Mouse (Mus musculus) intestine, embryonic 15.5 days (tissue): ENCODE measurements at regions not wholly inside any gene's neighbourhood (a gene's known extent, or its start where the extent isn't known, plus 50 kb on each side); places are given as distances from the start of the nearest gene placed in this dataset.

Experiments used
- ATAC-seq: fragments of 200-750 bp; cut with Nextera tagmentation; 2 replicates; pipeline ENCODE4 v1.8.0; 2017; ENCODE audit warnings: moderate TSS enrichment, moderate library complexity
- H3K27ac ChIP-seq: fragments of 300-500 bp; sonication (generic); 2 replicates; pipeline ENCODE4 v1.5.1; 2015; ENCODE audit warnings: mild to moderate bottlenecking, inconsistent platforms
- H3K27me3 ChIP-seq: fragments of 300-500 bp; sonication (generic); replicated peaks from 2 replicates; pipeline ENCODE4 v1.6.1; 2015; ENCODE audit warnings: inconsistent platforms
- H3K36me3 ChIP-seq: fragments of 300-500 bp; sonication (generic); 2 replicates; pipeline ENCODE4 v1.6.1; 2015; ENCODE audit warnings: inconsistent platforms
- H3K4me1 ChIP-seq: fragments of 300-500 bp; sonication (generic); replicated peaks from 2 replicates; pipeline ENCODE4 v1.6.1; 2015; ENCODE audit warnings: inconsistent platforms
- H3K4me2 ChIP-seq: fragments of 300-500 bp; sonication (generic); replicated peaks from 2 replicates; pipeline ENCODE4 v1.6.1; 2015; ENCODE audit warnings: mild to moderate bottlenecking, inconsistent platforms
- H3K4me3 ChIP-seq: fragments of 300-500 bp; sonication (generic); replicated peaks from 2 replicates; pipeline ENCODE4 v1.5.1; 2015; ENCODE audit warnings: inconsistent platforms
- H3K9ac ChIP-seq: fragments of 300-500 bp; sonication (generic); 2 replicates; pipeline ENCODE4 v1.6.1; 2015; ENCODE audit warnings: inconsistent platforms
- H3K9me3 ChIP-seq: fragments of 300-500 bp; sonication (generic); 2 replicates; pipeline ENCODE4 v1.6.1; 2016; ENCODE audit warnings: inconsistent platforms
- whole genome bisulfite sequencing: fragments of 180-500 bp; shearing (Covaris S2); methylation state at CpG from one replicate; pipeline ENCODE4 v1.1.7; 2015; 5-methylcytosine and 5-hydroxymethylcytosine counted together

- no peaks in the 10 kb centered on the region for H3K4me1 ChIP-seq
- no peaks in the 10 kb centered on the region for H3K9me3 ChIP-seq
- H3K27ac ChIP-seq: no peak overlapping the region
- H3K4me2 ChIP-seq: no peak overlapping the region
- no peaks in the 10 kb centered on the region for H3K36me3 ChIP-seq
- ATAC-seq: no peak
- H3K4me3 ChIP-seq: no peak overlapping the region
- 90% methylated on average over 3 of the region's 3 CpGs for WGBS
- H3K9ac ChIP-seq: no peak overlapping the region
- H3K27me3 ChIP-seq: no peaks in the 10 kb centered on the region
Measured at GRCm38 (mm10) chr7:74224378-74224777, 210.9 kb upstream of the St8sia2 start.

GRCm38 (mm10) chr7:74200661-74201060 lies 187.2 kb upstream of the St8sia2 start:
- WGBS: 46% methylated on average over 4 of the region's 4 CpGs
- Histone ChIP-seq H3K4me2 (no peak overlapping the region), H3K4me1 (no peaks in the 10 kb centered on the region), H3K27me3 (no peaks in the 10 kb centered on the region), H3K4me3 (no peak overlapping the region), H3K9ac (no peak overlapping the region), H3K27ac (no peak overlapping the region), H3K9me3 (no peaks in the 10 kb centered on the region), H3K36me3 (no peaks in the 10 kb centered on the region)
- no peak for ATAC-seq

GRCm38 (mm10) chr7:74198796-74199195 lies 185.3 kb upstream of the St8sia2 start:
- H3K27me3 ChIP-seq: no peaks in the 10 kb centered on the region
- no peaks in the 10 kb centered on the region for H3K36me3 ChIP-seq
- H3K27ac ChIP-seq: no peak overlapping the region
- H3K4me1 ChIP-seq: no peaks in the 10 kb centered on the region
- ATAC-seq: no peak
- no peak overlapping the region for H3K4me3 ChIP-seq
- H3K9me3 ChIP-seq: no peaks in the 10 kb centered on the region
- no peak overlapping the region for H3K9ac ChIP-seq
- H3K4me2 ChIP-seq: no peak overlapping the region
- WGBS: 91% methylated on average over 6 of the region's 6 CpGs

- Histone ChIP-seq H3K4me3 (no peak overlapping the region), H3K4me2 (no peak overlapping the region), H3K9ac (no peak overlapping the region), H3K27me3 (no peaks in the 10 kb centered on the region), H3K27ac (no peak overlapping the region), H3K9me3 (no peaks in the 10 kb centered on the region), H3K4me1 (no peaks in the 10 kb centered on the region), H3K36me3 (no peaks in the 10 kb centered on the region)
- ATAC-seq: no peak
Measured at GRCm38 (mm10) chr7:74184661-74185060, 171.2 kb upstream of the St8sia2 start.

GRCm38 (mm10) chr7:74174206-74174605 lies 160.7 kb upstream of the St8sia2 start:
- no peak overlapping the region for H3K4me2 ChIP-seq
- H3K36me3 ChIP-seq: no peaks in the 10 kb centered on the region
- no peaks in the 10 kb centered on the region for H3K27me3 ChIP-seq
- no peak overlapping the region for H3K27ac ChIP-seq
- H3K4me3 ChIP-seq: no peak overlapping the region
- no peak for ATAC-seq
- H3K9ac ChIP-seq: no peak overlapping the region
- 73% methylated on average over 5 of the region's 5 CpGs for WGBS
- H3K9me3 ChIP-seq: no peaks in the 10 kb centered on the region
- H3K4me1 ChIP-seq: no peaks in the 10 kb centered on the region

GRCm38 (mm10) chr7:74173230-74173612 lies 159.7 kb upstream of the St8sia2 start:
- WGBS: 20% methylated on average over 2 of the region's 2 CpGs
- Histone ChIP-seq H3K9ac (no peak overlapping the region), H3K4me2 (no peak overlapping the region), H3K27me3 (no peaks in the 10 kb centered on the region), H3K4me1 (no peaks in the 10 kb centered on the region), H3K36me3 (no peaks in the 10 kb centered on the region), H3K9me3 (no peaks in the 10 kb centered on the region), H3K4me3 (no peak overlapping the region), H3K27ac (no peak overlapping the region)
- peak; percentile 17; the same call in 1 of the 2 replicates for ATAC-seq

GRCm38 (mm10) chr7:74172504-74173229 lies 159.2 kb upstream of the St8sia2 start:
- ATAC-seq: no peak
- Histone ChIP-seq H3K4me2 (no peak overlapping the region), H3K27me3 (no peaks in the 10 kb centered on the region), H3K9me3 (no peaks in the 10 kb centered on the region), H3K27ac (no peak overlapping the region), H3K9ac (no peak overlapping the region), H3K4me1 (no peaks in the 10 kb centered on the region), H3K4me3 (no peak overlapping the region), H3K36me3 (no peaks in the 10 kb centered on the region)
- 61% methylated on average over 4 of the region's 4 CpGs for WGBS

GRCm38 (mm10) chr7:74151590-74151989 lies 138.1 kb upstream of the St8sia2 start:
- H3K4me3 ChIP-seq: no peak overlapping the region
- no peak overlapping the region for H3K9ac ChIP-seq
- H3K9me3 ChIP-seq: no peaks in the 10 kb centered on the region
- no peaks in the 10 kb centered on the region for H3K36me3 ChIP-seq
- WGBS: 68% methylated on average over 4 of the region's 4 CpGs
- no peak overlapping the region for H3K27ac ChIP-seq
- no peak for ATAC-seq
- H3K27me3 ChIP-seq: no peaks in the 10 kb centered on the region
- H3K4me1 ChIP-seq: no peaks in the 10 kb centered on the region
- no peak overlapping the region for H3K4me2 ChIP-seq

GRCm38 (mm10) chr7:74143236-74143635 lies 129.7 kb upstream of the St8sia2 start:
- no peak for ATAC-seq
- H3K36me3 ChIP-seq: no peaks in the 10 kb centered on the region
- WGBS: 85% methylated on average over 3 of the region's 3 CpGs

GRCm38 (mm10) chr7:74138169-74138568 lies 124.7 kb upstream of the St8sia2 start:
- no peak overlapping the region for H3K27ac ChIP-seq
- H3K4me2 ChIP-seq: no peak overlapping the region
- no peak overlapping the region for H3K9ac ChIP-seq
- no peaks in the 10 kb centered on the region for H3K4me1 ChIP-seq
- H3K4me3 ChIP-seq: no peak overlapping the region
- WGBS: 74% methylated on average over 6 of the region's 6 CpGs
- H3K27me3 ChIP-seq: no peaks in the 10 kb centered on the region
- no peaks in the 10 kb centered on the region for H3K9me3 ChIP-seq
- no peaks in the 10 kb centered on the region for H3K36me3 ChIP-seq
- no peak for ATAC-seq

More at GRCm38 (mm10) chr7:74143236-74143635, 129.7 kb upstream of the St8sia2 start:
- H3K27ac ChIP-seq: no peak overlapping the region
- no peak overlapping the region for H3K4me2 ChIP-seq
- H3K4me3 ChIP-seq: no peak overlapping the region
- H3K9me3 ChIP-seq: no peaks in the 10 kb centered on the region
- H3K9ac ChIP-seq: no peak overlapping the region
- H3K4me1 ChIP-seq: no peaks in the 10 kb centered on the region
- no peaks in the 10 kb centered on the region for H3K27me3 ChIP-seq

GRCm38 (mm10) chr7:74130206-74130836 lies 116.8 kb upstream of the St8sia2 start:
- H3K27me3 ChIP-seq: no peaks in the 10 kb centered on the region

GRCm38 (mm10) chr7:74112071-74112470 lies 98.6 kb upstream of the St8sia2 start:
- Histone ChIP-seq H3K9ac (no peak overlapping the region), H3K9me3 (no peaks in the 10 kb centered on the region), H3K4me2 (no peak overlapping the region), H3K36me3 (no peaks in the 10 kb centered on the region), H3K27ac (no peak overlapping the region), H3K4me3 (no peak overlapping the region), H3K4me1 (no peaks in the 10 kb centered on the region), H3K27me3 (no peaks in the 10 kb centered on the region)
- 45% methylated on average over 2 of the region's 2 CpGs for WGBS
- ATAC-seq: no peak

More at GRCm38 (mm10) chr7:74130206-74130836, 116.8 kb upstream of the St8sia2 start:
- ATAC-seq: no peak
- H3K36me3 ChIP-seq: no peaks in the 10 kb centered on the region
- H3K27ac ChIP-seq: no peak overlapping the region
- H3K9ac ChIP-seq: no peak overlapping the region
- H3K4me1 ChIP-seq: no peaks in the 10 kb centered on the region
- WGBS: 63% methylated on average over 8 of the region's 8 CpGs
- H3K4me2 ChIP-seq: no peak overlapping the region
- H3K4me3 ChIP-seq: no peak overlapping the region
- no peaks in the 10 kb centered on the region for H3K9me3 ChIP-seq

- H3K4me1 ChIP-seq: no peaks in the 10 kb centered on the region
- H3K36me3 ChIP-seq: no peaks in the 10 kb centered on the region
- 58% methylated on average over 3 of the region's 3 CpGs for WGBS
- no peak overlapping the region for H3K27ac ChIP-seq
- ATAC-seq: no peak
- H3K9me3 ChIP-seq: no peaks in the 10 kb centered on the region
- no peak overlapping the region for H3K4me3 ChIP-seq
- H3K4me2 ChIP-seq: no peak overlapping the region
- no peak overlapping the region for H3K9ac ChIP-seq
- no peaks in the 10 kb centered on the region for H3K27me3 ChIP-seq
Measured at GRCm38 (mm10) chr7:74108347-74108746, 94.9 kb upstream of the St8sia2 start.
